Mouse (Mus musculus) embryonic fibroblast, embryonic 13.5 days (primary cell): ENCODE results near the gene Cxcr3.

Experiments
- CTCF ChIP-seq: IDR thresholded peaks from 2 replicates; pipeline ENCODE4 v1.5.1; 2011; ENCODE audit warnings: mild to moderate bottlenecking, control low read depth, low read length, moderate library complexity, borderline replicate concordance; ENCODE audit not compliant: insufficient read depth
- POLR2A ChIP-seq: IDR thresholded peaks from 2 replicates; pipeline ENCODE4 v1.6.1; 2011; ENCODE audit warnings: low read depth, mild to moderate bottlenecking, control low read depth, low read length, moderate library complexity

GRCm38 (mm10) chrX:101767280-101767679 lies 33.2 kb upstream of the Cxcr3 start:
- no peak for TF ChIP-seq CTCF
- no peak for TF ChIP-seq POLR2A
